Mouse (Mus musculus) midbrain, embryonic 12.5 days (tissue): ENCODE results near the gene Lrrc38. TPM values are rescaled to one million over a fixed set of nuclear protein-coding genes. Genes with fewer than 3 reads are reported as not detected.
A peak's percentile ranks its signal among the peaks of the same experiment; 100 is the strongest.

Experiments
- ATAC-seq: fragments of 200-750 bp; cut with Nextera tagmentation; 2 replicates; pipeline ENCODE4 v1.8.0; 2017; ENCODE audit warnings: low read depth, moderate TSS enrichment, moderate library complexity; ENCODE audit not compliant: low FRiP score
- H3K27ac ChIP-seq: fragments of 300-500 bp; sonication (generic); replicated peaks from 2 replicates; pipeline ENCODE4 v1.5.1; 2016; ENCODE audit warnings: mild to moderate bottlenecking
- H3K27me3 ChIP-seq: fragments of 300-500 bp; sonication (generic); 2 replicates; pipeline ENCODE4 v1.6.1; 2016; ENCODE audit warnings: mild to moderate bottlenecking
- H3K36me3 ChIP-seq: fragments of 300-500 bp; sonication (generic); 2 replicates; pipeline ENCODE4 v1.6.1; 2016
- H3K4me1 ChIP-seq: fragments of 300-500 bp; sonication (generic); 2 replicates; pipeline ENCODE4 v1.6.1; 2016
- H3K4me2 ChIP-seq: fragments of 300-500 bp; sonication (generic); replicated peaks from 2 replicates; pipeline ENCODE4 v1.6.1; 2016; ENCODE audit warnings: mild to moderate bottlenecking, moderate library complexity
- H3K4me3 ChIP-seq: fragments of 300-500 bp; sonication (generic); 2 replicates; pipeline ENCODE4 v1.5.1; 2016; ENCODE audit warnings: mild to moderate bottlenecking
- H3K9ac ChIP-seq: fragments of 300-500 bp; sonication (generic); replicated peaks from 2 replicates; pipeline ENCODE4 v1.6.1; 2016; ENCODE audit warnings: mild to moderate bottlenecking, moderate library complexity
- H3K9me3 ChIP-seq: fragments of 300-500 bp; sonication (generic); 2 replicates; pipeline ENCODE4 v1.6.1; 2016; ENCODE audit warnings: mild to moderate bottlenecking
- WGBS: fragments of 180-500 bp; shearing (Covaris S2); methylation state at CpG from one replicate; pipeline ENCODE4 v1.1.7; 2016; 5-methylcytosine and 5-hydroxymethylcytosine counted together
- polyA plus RNA-seq: library from polyadenylated mRNA; unstranded; fragments of >200 nt; fragmentation: Nextera tagmentation; extraction: Ambion mirVana; gene quantifications from 2 replicates; pipeline ENCODE4 v1.2.1, GENCODE M21; 2016

The Lrrc38 gene
- polyA plus RNA-seq, 1 experiment from 2014 or later, result 0.37 TPM

DNA sequence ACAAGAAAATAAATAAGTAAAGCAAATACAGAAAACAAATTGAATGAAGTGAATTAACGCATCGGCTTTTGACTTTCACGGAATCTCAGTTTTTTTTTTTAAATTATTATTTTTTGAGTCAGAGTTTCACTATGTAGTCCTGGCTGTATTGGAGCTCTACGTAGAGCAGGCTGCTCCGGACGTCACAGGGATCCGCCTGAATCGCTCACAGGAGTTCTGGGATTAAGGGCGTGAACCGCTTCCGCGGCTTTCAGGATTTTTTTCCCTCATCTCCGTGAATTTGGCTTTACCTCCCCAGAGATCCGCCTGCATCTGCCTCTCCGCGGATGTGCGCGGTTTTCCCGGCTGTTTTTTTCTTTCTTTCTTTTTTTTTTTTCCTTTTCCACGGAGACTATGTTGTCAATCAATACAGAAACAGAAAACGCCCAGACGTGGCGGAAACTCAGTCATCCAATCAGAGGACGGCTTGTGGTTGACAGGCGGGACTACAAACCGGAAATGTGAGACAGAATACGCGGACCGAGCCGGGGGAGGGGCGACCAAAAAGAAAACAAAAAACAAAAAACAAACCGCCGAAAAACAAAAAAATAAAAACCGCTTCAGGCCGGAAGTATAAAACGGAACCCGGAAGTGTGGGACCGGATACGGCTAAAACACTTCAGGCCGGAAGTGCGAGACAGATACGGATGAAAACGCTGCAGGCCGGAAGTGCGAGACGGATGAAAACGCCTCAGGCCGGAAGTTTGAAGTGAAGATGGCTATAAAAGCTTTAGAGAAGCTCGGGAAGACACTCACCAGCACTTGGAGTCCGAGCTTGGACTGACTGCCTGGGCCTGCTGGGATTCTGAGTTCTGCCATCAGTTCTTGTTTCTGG, 62.9 kb downstream of the Lrrc38 start, which contains the start of gene Pramef8:
Gene Pramef8 (plus strand): TSS at position 208 of the 874 bp plus-strand sequence.
- Histone ChIP-seq H3K4me1 (peaks cover 4% of the 10 kb centered on the region), H3K4me2 (peak within 1 kb of the TSS; percentile 57), H3K27ac (peak within 1 kb of the TSS; percentile 84), H3K9me3 (no peaks in the 10 kb centered on the region), H3K36me3 (peaks cover 33% of the 10 kb centered on the region), H3K4me3 (peak within 1 kb of the TSS; percentile 54), H3K9ac (peak within 1 kb of the TSS; percentile 59), H3K27me3 (0 out of 2 replicates have a peak, but pooled peaks cover 9% of the 10 kb centered on the region)
- ATAC-seq, result peak; percentile 91
- WGBS, result under 1% methylated on average over 50 of the region's 50 CpGs

GRCm38 (mm10) chr4:143413621-143414020, 64.1 kb downstream of the Lrrc38 start:
- ATAC-seq, result no peak
- whole genome bisulfite sequencing, result 100% methylated on average over 1 of the region's 1 CpGs
- Histone ChIP-seq H3K9me3 (no peaks in the 10 kb centered on the region), H3K27me3 (0 out of 2 replicates have a peak, but pooled peaks cover 7% of the 10 kb centered on the region), H3K27ac (no peak overlapping the region), H3K36me3 (peaks cover 45% of the 10 kb centered on the region), H3K4me1 (peaks cover 4% of the 10 kb centered on the region), H3K9ac (no peak overlapping the region), H3K4me3 (no peak overlapping the region), H3K4me2 (peak overlapping the region; percentile 57)

DNA sequence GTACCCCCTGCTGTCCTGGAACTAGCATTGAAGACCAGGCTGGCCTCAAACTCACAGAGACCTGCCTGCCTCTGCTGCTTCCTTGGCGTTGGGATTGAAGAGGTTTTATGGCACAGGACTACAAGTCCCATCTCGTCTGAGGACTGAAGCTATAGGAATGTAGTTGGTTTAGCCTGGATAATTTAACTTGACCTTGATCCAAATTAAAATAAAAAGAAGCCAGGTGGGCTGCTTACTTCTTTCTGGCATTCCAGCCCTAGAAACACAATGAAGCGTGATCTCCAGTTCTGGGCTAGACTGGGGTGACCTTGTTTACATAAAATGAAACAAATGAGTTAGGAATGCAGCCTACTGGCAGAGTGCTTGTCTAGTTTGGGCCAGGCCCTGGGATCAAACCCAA, 64.6 kb downstream of the Lrrc38 start:
- H3K27me3 ChIP-seq, result 0 out of 2 replicates have a peak, but pooled peaks cover 4% of the 10 kb centered on the region
- H3K36me3 ChIP-seq, result peaks cover 50% of the 10 kb centered on the region
- peaks cover 4% of the 10 kb centered on the region for H3K4me1 ChIP-seq
- WGBS, result 97% methylated on average over 3 of the region's 3 CpGs
- ATAC-seq, result no peak
- no peak overlapping the region for H3K27ac ChIP-seq
- no peak overlapping the region for H3K4me2 ChIP-seq
- H3K9ac ChIP-seq, result no peak overlapping the region
- no peak overlapping the region for H3K4me3 ChIP-seq
- H3K9me3 ChIP-seq, result no peaks in the 10 kb centered on the region

Other genes starting within 250 kb of the Lrrc38 start
- gene Prdm2, start 136.8 kb upstream of the Lrrc38 start, polyA plus RNA-seq, result 20.6 and 21.7 TPM in 2 replicates
- gene Pdpn, start 50.2 kb upstream of the Lrrc38 start, polyA plus RNA-seq, result 101 and 109 TPM in 2 replicates
- gene Pramel1, start 44.7 kb downstream of the Lrrc38 start, polyA plus RNA-seq, result not detected in 2 replicates
- gene Pramef8, start 62.7 kb downstream of the Lrrc38 start, polyA plus RNA-seq, result 22.0 and 23.1 TPM in 2 replicates
- not detected in 2 replicates for gene Oog4, start 100.6 kb downstream of the Lrrc38 start, polyA plus RNA-seq
- gene Gm13043, start 161.6 kb downstream of the Lrrc38 start, polyA plus RNA-seq, result not detected in 2 replicates
- not detected in 2 replicates for gene Gm13040, start 186.2 kb downstream of the Lrrc38 start, polyA plus RNA-seq
- gene BC080695, start 201.9 kb downstream of the Lrrc38 start, polyA plus RNA-seq, result not detected in 2 replicates
- not detected in 2 replicates for gene Gm13057, start 202.0 kb downstream of the Lrrc38 start, polyA plus RNA-seq